Mouse (Mus musculus) kidney, postnatal 36 days (tissue): ENCODE measurements around the gene Acsf3.

Source experiments
- DNase-seq, 2 experiments: peaks; one replicate each; pipeline ENCODE4 v3.0.0; 2021 to 2022; ENCODE audit warnings: mixed read lengths in 2 of 2

Gene Acsf3

DNA sequence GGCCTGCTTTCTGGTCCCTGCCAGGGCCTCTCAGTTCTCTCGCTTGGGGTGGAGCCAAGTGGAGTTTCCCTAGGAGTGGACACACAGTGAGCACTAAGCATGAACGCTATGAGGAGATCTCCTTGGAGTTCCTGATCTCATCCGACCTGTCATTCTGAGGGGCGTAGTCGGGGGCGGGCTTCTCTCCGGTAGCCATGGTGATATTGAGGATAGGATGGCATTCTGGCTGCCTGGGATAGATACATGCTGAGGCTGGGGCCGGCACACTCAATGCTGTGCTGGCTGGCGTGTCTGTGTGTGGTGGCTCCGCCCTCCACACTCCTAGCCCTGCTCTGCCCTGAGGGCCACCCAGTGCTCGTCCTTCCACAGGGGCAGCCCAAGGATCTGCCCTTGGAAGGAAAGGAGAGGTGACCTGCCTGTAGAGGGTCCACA is 78.1 kb downstream of the Acsf3 start:
- DNase-seq, result no peak

DNA sequence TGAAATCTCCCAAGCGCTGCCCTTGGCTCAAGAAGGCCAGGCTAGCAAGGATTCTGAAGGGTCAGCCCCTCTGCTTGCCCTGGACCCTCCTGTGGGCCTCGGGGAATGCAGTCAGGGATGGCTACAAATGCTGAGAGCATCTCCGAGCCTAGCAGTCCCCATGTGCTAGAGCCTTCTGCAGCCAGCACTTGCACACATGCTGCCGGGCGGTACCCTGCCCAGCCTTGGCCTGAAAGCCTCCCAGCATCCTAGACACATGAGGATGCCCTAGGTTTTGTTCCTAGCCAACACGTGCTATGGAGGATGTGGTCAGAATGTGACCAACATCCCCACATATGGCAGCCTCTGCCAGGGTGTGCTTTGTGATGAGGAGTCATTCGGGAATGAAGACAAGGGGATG is 79.1 kb downstream of the Acsf3 start:
- no peak for DNase-seq

DNA sequence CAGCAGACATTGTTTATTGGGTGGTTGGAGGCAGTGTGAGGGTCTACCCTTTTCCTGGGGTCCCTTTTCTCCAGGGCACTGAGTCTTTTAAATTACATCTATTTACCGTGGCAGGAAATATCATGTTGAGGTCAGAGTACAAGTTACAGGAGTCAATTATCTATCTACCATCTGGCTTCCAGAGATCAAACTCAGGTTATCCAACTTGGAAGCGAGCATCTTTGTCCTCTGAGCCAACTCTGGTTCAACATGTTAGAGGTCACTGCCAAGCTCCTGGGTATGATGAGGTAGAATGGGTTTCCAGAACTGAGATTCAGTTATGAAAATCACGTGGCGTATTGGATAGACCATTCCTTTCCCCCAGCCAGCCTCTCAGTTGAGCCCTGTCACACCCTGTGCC is 79.8 kb downstream of the Acsf3 start:
- no peak for DNase-seq

DNA sequence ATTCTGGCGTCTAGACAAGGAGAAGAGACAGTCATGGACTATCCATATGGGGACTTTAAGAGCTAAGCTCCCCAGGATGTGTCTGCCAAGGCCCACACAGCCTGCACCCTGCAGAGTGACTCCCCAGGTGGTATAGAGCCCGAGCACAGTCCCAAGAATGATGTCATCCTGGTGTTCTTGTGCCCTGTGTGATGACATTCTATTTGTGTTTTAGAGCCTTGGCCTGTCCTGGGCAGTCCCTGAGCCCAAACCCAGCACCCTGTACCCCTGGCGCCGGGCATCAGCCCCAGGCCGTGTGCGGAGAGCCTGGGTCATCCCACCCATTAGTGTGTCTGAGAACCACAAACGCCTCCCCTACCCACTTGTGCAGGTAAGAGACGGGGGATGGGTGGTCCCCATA is 81.0 kb downstream of the Acsf3 start:
- no peak for DNase-seq

DNA sequence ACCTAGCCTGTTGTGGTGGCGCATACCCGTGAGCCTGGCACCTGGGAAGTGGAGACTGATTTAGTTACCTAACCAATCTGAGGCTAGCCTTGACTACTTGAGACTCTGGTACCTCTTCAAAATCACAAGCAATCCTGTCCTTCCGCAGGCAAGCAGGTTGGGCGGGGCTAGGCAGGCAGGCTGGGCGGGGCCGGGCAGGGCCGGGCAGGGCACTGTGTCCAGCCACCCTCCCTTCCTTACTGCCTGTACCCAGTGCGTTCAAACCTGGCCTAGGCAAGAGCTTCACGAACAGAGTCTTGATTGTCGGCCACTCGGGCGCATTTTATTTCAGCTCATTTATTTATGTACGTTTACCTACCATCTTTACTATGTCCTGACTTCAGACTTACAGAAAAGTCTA is 84.6 kb downstream of the Acsf3 start:
- DNase-seq, result no peak

DNA sequence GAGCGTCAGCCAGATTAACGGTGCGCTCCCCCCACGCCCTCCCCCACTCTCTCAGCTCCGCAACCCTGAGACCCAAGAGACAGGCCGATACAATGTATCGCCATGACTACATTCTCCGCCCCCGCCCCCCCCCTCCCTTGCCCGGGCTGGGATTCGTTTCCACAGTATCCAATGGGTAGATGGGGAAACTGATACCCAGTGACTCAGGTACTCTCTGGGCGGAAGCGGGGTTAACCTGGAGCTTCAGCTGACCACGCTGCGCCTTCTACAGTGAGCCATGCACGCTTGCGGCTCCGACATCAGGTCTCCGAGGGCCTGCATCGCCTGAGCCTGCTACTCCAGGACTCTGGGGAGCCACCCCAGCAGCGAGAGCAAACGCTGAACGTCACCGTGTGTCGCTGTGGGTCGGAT is 89.4 kb downstream of the Acsf3 start:
- no peak for DNase-seq

DNA sequence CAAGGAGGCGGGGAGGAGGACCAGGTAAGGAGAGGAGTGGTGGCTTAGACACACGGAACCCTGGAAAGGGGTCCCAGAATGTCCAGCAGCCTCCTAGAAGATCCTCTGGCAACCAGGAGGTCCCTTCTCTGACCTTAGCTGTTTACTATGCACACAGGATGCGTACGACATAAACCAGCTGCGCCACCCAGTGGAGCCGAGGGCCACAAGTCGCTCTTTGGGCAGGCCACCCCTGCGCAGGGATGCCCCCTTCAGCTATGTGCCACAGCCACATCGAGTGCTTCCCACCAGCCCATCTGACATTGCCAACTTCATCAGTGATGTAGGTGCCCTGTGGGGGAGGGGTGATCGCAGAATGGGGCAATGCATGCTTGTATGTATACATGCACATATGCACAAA is 90.2 kb downstream of the Acsf3 start:
- DNase-seq, result peak in 1 of 2 experiments; percentile 15

DNA sequence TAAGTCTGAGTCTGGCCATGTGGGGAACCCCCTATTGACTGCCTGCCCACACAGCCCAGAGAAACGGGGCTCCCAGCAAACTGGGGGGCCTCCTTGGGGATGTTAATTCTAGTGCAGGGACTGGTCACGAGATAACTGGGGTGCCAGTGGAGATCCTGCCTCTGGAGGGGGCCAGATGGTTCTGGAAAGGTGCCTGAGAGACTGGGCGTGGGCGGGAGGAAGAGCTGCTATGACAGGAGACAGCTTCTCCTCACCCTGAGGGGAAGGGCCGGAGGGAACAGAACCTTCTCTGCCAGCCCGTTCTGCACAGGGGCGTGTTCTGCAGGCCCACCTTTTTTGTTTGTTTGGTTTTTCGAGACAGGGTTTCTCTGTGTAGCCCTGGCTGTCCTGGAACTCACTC is 90.9 kb downstream of the Acsf3 start:
- no peak for DNase-seq
